Mouse (Mus musculus) Muller cell, postnatal 12 days (primary cell): ENCODE results near the gene Abcg1.

Source experiments
- DNase-seq: peaks from one replicate; pipeline ENCODE4 v3.0.0-alpha.2; 2015; ENCODE audit errors: inconsistent ontology term

The Abcg1 gene

GRCm38 (mm10) chr17:31128708-31129318 lies 71.3 kb downstream of the Abcg1 start:
- no peak for DNase-seq

GRCm38 (mm10) chr17:31129452-31129851 lies 72.0 kb downstream of the Abcg1 start, which contains the start of gene Tff3:
Gene Tff3, minus strand, starts transcription at chr17:31129646.
- no peak for DNase-seq

GRCm38 (mm10) chr17:31131269-31131821 lies 73.9 kb downstream of the Abcg1 start:
- DNase-seq = no peak

- no peak for DNase-seq
Measured at GRCm38 (mm10) chr17:31133776-31134175, 76.3 kb downstream of the Abcg1 start.

- no peak for DNase-seq
Measured at GRCm38 (mm10) chr17:31134913-31135312, 77.4 kb downstream of the Abcg1 start.

- DNase-seq = no peak
Measured at GRCm38 (mm10) chr17:31136291-31136690, 78.8 kb downstream of the Abcg1 start.

- no peak for DNase-seq
Measured at GRCm38 (mm10) chr17:31136821-31137220, 79.3 kb downstream of the Abcg1 start.

- peak; percentile 60 for DNase-seq
Measured at GRCm38 (mm10) chr17:31138398-31138797, 80.9 kb downstream of the Abcg1 start.

- DNase-seq = no peak
Measured at GRCm38 (mm10) chr17:31142116-31142515, 84.6 kb downstream of the Abcg1 start.

GRCm38 (mm10) chr17:31144040-31145037 lies 86.9 kb downstream of the Abcg1 start, which contains the start of gene Tff2:
Gene Tff2, minus strand, starts transcription at chr17:31144282.
- DNase-seq = no peak

GRCm38 (mm10) chr17:31145998-31146397 lies 88.5 kb downstream of the Abcg1 start:
- DNase-seq = no peak

- DNase-seq = no peak
Measured at GRCm38 (mm10) chr17:31152512-31152911, 95.0 kb downstream of the Abcg1 start.

GRCm38 (mm10) chr17:31152966-31153499 lies 95.6 kb downstream of the Abcg1 start:
- no peak for DNase-seq

GRCm38 (mm10) chr17:31153785-31154184 lies 96.3 kb downstream of the Abcg1 start:
- no peak for DNase-seq

- DNase-seq = no peak
Measured at GRCm38 (mm10) chr17:31157921-31158320, 100.4 kb downstream of the Abcg1 start.

GRCm38 (mm10) chr17:31160291-31160690 lies 102.8 kb downstream of the Abcg1 start:
- DNase-seq = no peak

- DNase-seq = peak; percentile 23
Measured at GRCm38 (mm10) chr17:31162607-31163006, 105.1 kb downstream of the Abcg1 start.

- no peak for DNase-seq
Measured at GRCm38 (mm10) chr17:31163821-31164220, 106.3 kb downstream of the Abcg1 start.

GRCm38 (mm10) chr17:31165127-31165526 lies 107.7 kb downstream of the Abcg1 start, which contains the start of gene Tff1:
Gene Tff1, minus strand, starts transcription at chr17:31165277.
- no peak for DNase-seq
